Mouse (Mus musculus): Measurements from ENCODE around the gene Sorcs3. TPM values are rescaled to one million over a fixed set of nuclear protein-coding genes. Genes with fewer than 3 reads are reported as not detected.

Sorcs3 gene
- total and polyA plus RNA-seq, 2 experiments from 2014 or later: 18.3 to 25.3 TPM

- Histone ChIP-seq H3K4me1 (ENCODE audit: insufficient read depth, low read length) (no peaks in the 10 kb centered on the region; the same call in 1 of the 2 replicates), H3K27me3 (ENCODE audit: insufficient read depth, low read length) (no peaks in the 10 kb centered on the region), H3K9me3 (ENCODE audit: low read length) (no peaks in the 10 kb centered on the region), H3K27ac (ENCODE audit: low read depth, low read length) (no peak overlapping the region), H3K9ac (replicated peaks; ENCODE audit: low read length, poor library complexity, severe bottlenecking) (no peak overlapping the region), H3K4me2 (ENCODE audit: low read depth, low read length, poor library complexity, severe bottlenecking) (peak overlapping the region; percentile 5; the same call in 1 of the 2 replicates), H3K4me3 (ENCODE audit: low read depth, low read length) (no peak overlapping the region), H3K36me3 (ENCODE audit: insufficient read depth, low read length) (no peaks in the 10 kb centered on the region)
- WGBS: 35% methylated on average over 10 of the region's 10 CpGs
- peak; percentile 36 for DNase-seq (ENCODE audit: low spot score)
- no peak for ATAC-seq (ENCODE audit: low FRiP score)
- no peak for TF ChIP-seq CTCF (IDR thresholded peaks at IDR 0.05)
Observed at GRCm38 (mm10) chr19:48368056-48368455, 162.2 kb downstream of the Sorcs3 start.

- no peaks in the 10 kb centered on the region for H3K9me3 ChIP-seq (ENCODE audit: low read length)
- H3K27ac ChIP-seq (ENCODE audit: low read depth, low read length): no peak overlapping the region
- H3K4me1 ChIP-seq (ENCODE audit: insufficient read depth, low read length): no peaks in the 10 kb centered on the region; the same call in 1 of the 2 replicates
- WGBS: 94% methylated on average over 9 of the region's 9 CpGs
- ATAC-seq (ENCODE audit: low FRiP score) (no peak), DNase-seq (ENCODE audit: low spot score) (no peak)
- no peak for TF ChIP-seq CTCF (IDR thresholded peaks at IDR 0.05)
- H3K9ac ChIP-seq (replicated peaks; ENCODE audit: low read length, poor library complexity, severe bottlenecking): no peak overlapping the region
- no peaks in the 10 kb centered on the region for H3K27me3 ChIP-seq (ENCODE audit: insufficient read depth, low read length)
- no peak overlapping the region for H3K4me3 ChIP-seq (ENCODE audit: low read depth, low read length)
- no peaks in the 10 kb centered on the region for H3K36me3 ChIP-seq (ENCODE audit: insufficient read depth, low read length)
- no peak overlapping the region for H3K4me2 ChIP-seq (ENCODE audit: low read depth, low read length, poor library complexity, severe bottlenecking)
Observed at GRCm38 (mm10) chr19:48371787-48372186, 166.0 kb downstream of the Sorcs3 start.

- Histone ChIP-seq H3K4me3 (ENCODE audit: low read depth, low read length) (no peak overlapping the region), H3K36me3 (ENCODE audit: insufficient read depth, low read length) (no peaks in the 10 kb centered on the region), H3K27ac (ENCODE audit: low read depth, low read length) (no peak overlapping the region), H3K4me2 (ENCODE audit: low read depth, low read length, poor library complexity, severe bottlenecking) (no peak overlapping the region), H3K9me3 (ENCODE audit: low read length) (no peaks in the 10 kb centered on the region), H3K9ac (replicated peaks; ENCODE audit: low read length, poor library complexity, severe bottlenecking) (no peak overlapping the region), H3K4me1 (ENCODE audit: insufficient read depth, low read length) (no peaks in the 10 kb centered on the region), H3K27me3 (ENCODE audit: insufficient read depth, low read length) (no peaks in the 10 kb centered on the region)
- 51% methylated on average over 11 of the region's 11 CpGs for WGBS
- TF ChIP-seq CTCF (IDR thresholded peaks at IDR 0.05): no peak
- DNase-seq (ENCODE audit: low spot score) (peak; percentile 33), ATAC-seq (ENCODE audit: low FRiP score) (no peak)
Observed at GRCm38 (mm10) chr19:48378006-48378540, 172.2 kb downstream of the Sorcs3 start.

GRCm38 (mm10) chr19:48391551-48391950, 185.7 kb downstream of the Sorcs3 start:
- ATAC-seq (ENCODE audit: low FRiP score) (no peak), DNase-seq (ENCODE audit: low spot score) (peak; percentile 52)
- H3K4me2 ChIP-seq (ENCODE audit: low read depth, low read length, poor library complexity, severe bottlenecking): no peak overlapping the region
- H3K4me3 ChIP-seq (ENCODE audit: low read depth, low read length): no peak overlapping the region
- WGBS: 82% methylated on average over 1 of the region's 1 CpGs
- no peaks in the 10 kb centered on the region for H3K4me1 ChIP-seq (ENCODE audit: insufficient read depth, low read length)
- H3K9me3 ChIP-seq (ENCODE audit: low read length): no peaks in the 10 kb centered on the region
- peak; percentile 72 for TF ChIP-seq CTCF (IDR thresholded peaks at IDR 0.05)
- H3K27ac ChIP-seq (ENCODE audit: low read depth, low read length): no peak overlapping the region
- no peaks in the 10 kb centered on the region for H3K36me3 ChIP-seq (ENCODE audit: insufficient read depth, low read length)
- H3K27me3 ChIP-seq (ENCODE audit: insufficient read depth, low read length): no peaks in the 10 kb centered on the region
- no peak overlapping the region for H3K9ac ChIP-seq (replicated peaks; ENCODE audit: low read length, poor library complexity, severe bottlenecking)

- Histone ChIP-seq H3K9ac (replicated peaks; ENCODE audit: low read length, poor library complexity, severe bottlenecking) (no peak overlapping the region), H3K36me3 (ENCODE audit: insufficient read depth, low read length) (no peaks in the 10 kb centered on the region), H3K27me3 (ENCODE audit: insufficient read depth, low read length) (no peaks in the 10 kb centered on the region), H3K9me3 (ENCODE audit: low read length) (no peaks in the 10 kb centered on the region), H3K27ac (ENCODE audit: low read depth, low read length) (no peak overlapping the region), H3K4me3 (ENCODE audit: low read depth, low read length) (no peak overlapping the region), H3K4me2 (ENCODE audit: low read depth, low read length, poor library complexity, severe bottlenecking) (no peak overlapping the region), H3K4me1 (ENCODE audit: insufficient read depth, low read length) (no peaks in the 10 kb centered on the region)
- no peak for ATAC-seq (ENCODE audit: low FRiP score)
- no peak for TF ChIP-seq CTCF (IDR thresholded peaks at IDR 0.05)
- 36% methylated on average over 7 of the region's 7 CpGs for WGBS
- no peak for DNase-seq (ENCODE audit: low spot score)
Observed at GRCm38 (mm10) chr19:48404774-48405495, 199.1 kb downstream of the Sorcs3 start.

- no peak overlapping the region for H3K9ac ChIP-seq (replicated peaks; ENCODE audit: low read length, poor library complexity, severe bottlenecking)
- ATAC-seq (ENCODE audit: low FRiP score) (no peak), DNase-seq (ENCODE audit: low spot score) (no peak)
Observed at GRCm38 (mm10) chr19:48408221-48408620, 202.4 kb downstream of the Sorcs3 start.

More at GRCm38 (mm10) chr19:48408221-48408620, 202.4 kb downstream of the Sorcs3 start:
- H3K9me3 ChIP-seq (ENCODE audit: low read length): no peaks in the 10 kb centered on the region
- no peaks in the 10 kb centered on the region for H3K36me3 ChIP-seq (ENCODE audit: insufficient read depth, low read length)
- H3K27me3 ChIP-seq (ENCODE audit: insufficient read depth, low read length): no peaks in the 10 kb centered on the region
- no peak for TF ChIP-seq CTCF (IDR thresholded peaks at IDR 0.05)
- WGBS: 79% methylated on average over 4 of the region's 4 CpGs
- H3K4me1 ChIP-seq (ENCODE audit: insufficient read depth, low read length): no peaks in the 10 kb centered on the region
- H3K27ac ChIP-seq (ENCODE audit: low read depth, low read length): no peak overlapping the region
- H3K4me3 ChIP-seq (ENCODE audit: low read depth, low read length): no peak overlapping the region
- H3K4me2 ChIP-seq (ENCODE audit: low read depth, low read length, poor library complexity, severe bottlenecking): no peak overlapping the region

All from midbrain, postnatal 0 days (tissue).